Mouse (Mus musculus): ENCODE measurements around the gene Cd33. TPM values are rescaled to one million over a fixed set of nuclear protein-coding genes. Genes with fewer than 3 reads are reported as not detected.

Gene Cd33
- polyA plus RNA-seq, 1 experiment from 2014 or later: 1.1 TPM

DNA sequence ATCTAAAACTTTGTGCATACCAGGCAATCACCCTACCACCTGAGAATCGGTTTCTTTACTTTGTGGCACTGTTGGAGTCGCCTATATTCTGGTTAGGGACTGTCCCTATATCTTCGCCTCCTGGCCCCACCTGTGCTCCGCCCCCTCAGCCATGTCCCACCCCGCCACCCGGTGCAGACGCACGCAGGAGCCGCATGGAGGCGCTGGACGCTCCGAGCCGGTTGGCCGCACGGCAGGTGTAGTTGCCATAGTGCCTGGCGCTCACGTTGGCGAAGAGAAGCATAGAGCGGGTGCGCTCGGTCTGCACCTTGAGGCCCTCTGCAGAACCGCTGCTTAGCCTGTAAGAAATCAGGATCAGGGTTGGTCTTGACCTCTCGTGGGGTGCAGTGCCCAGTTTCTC lies 68.5 kb downstream of the Cd33 start:
- Histone ChIP-seq H3K4me2 (no peak overlapping the region), H3K27me3 (replicated peaks) (peaks cover 66% of the 10 kb centered on the region), H3K4me1 (peaks cover 3% of the 10 kb centered on the region; the same call in 1 of the 2 replicates), H3K9me3 (no peaks in the 10 kb centered on the region), H3K36me3 (no peaks in the 10 kb centered on the region), H3K4me3 (no peak overlapping the region), H3K27ac (replicated peaks) (no peak overlapping the region), H3K9ac (no peak overlapping the region)
- 10% methylated on average over 23 of the region's 23 CpGs for WGBS
- ATAC-seq (ENCODE audit: extremely low read depth, insufficient number of reproducible peaks, low FRiP score, low TSS enrichment): no peak

Other genes starting within 250 kb of the Cd33 start
- 8.2 and 8.8 TPM in 2 replicates for gene Zfp715, start 231.1 kb downstream of the Cd33 start, polyA plus RNA-seq (2015; fragmentation: Nextera tagmentation; extraction: Ambion mirVana)
- 0.17 TPM in 1 of 2 replicates, not detected in the other for gene Siglecf, start 193.1 kb downstream of the Cd33 start, polyA plus RNA-seq (2015; fragmentation: Nextera tagmentation; extraction: Ambion mirVana)
- gene Siglecg, start 136.2 kb downstream of the Cd33 start, polyA plus RNA-seq (2015; fragmentation: Nextera tagmentation; extraction: Ambion mirVana): 0.08 and 0.19 TPM in 2 replicates
- 0.34 TPM in 1 of 2 replicates, not detected in the other for gene Lim2, start 116.8 kb downstream of the Cd33 start, polyA plus RNA-seq (2015; fragmentation: Nextera tagmentation; extraction: Ambion mirVana)
- gene Nkg7, start 107.4 kb downstream of the Cd33 start, polyA plus RNA-seq (2015; fragmentation: Nextera tagmentation; extraction: Ambion mirVana): 0.85 and 1.4 TPM in 2 replicates
- not detected in 2 replicates for gene Cldnd2, start 103.6 kb downstream of the Cd33 start, polyA plus RNA-seq (2015; fragmentation: Nextera tagmentation; extraction: Ambion mirVana)
- gene Etfb, start 100.3 kb downstream of the Cd33 start, polyA plus RNA-seq (2015; fragmentation: Nextera tagmentation; extraction: Ambion mirVana): 513 and 605 TPM in 2 replicates
- gene Gm45233, start 100.3 kb downstream of the Cd33 start, polyA plus RNA-seq (2015; fragmentation: Nextera tagmentation; extraction: Ambion mirVana): 0.32 and 0.33 TPM in 2 replicates
- 2.2 and 2.8 TPM in 2 replicates for gene Vsig10l, start 81.3 kb downstream of the Cd33 start, polyA plus RNA-seq (2015; fragmentation: Nextera tagmentation; extraction: Ambion mirVana)
- gene Iglon5, start 54.4 kb downstream of the Cd33 start, polyA plus RNA-seq (2015; fragmentation: Nextera tagmentation; extraction: Ambion mirVana): 0.09 and 0.12 TPM in 2 replicates
- gene 4931406B18Rik, start 38.5 kb downstream of the Cd33 start, polyA plus RNA-seq (2015; fragmentation: Nextera tagmentation; extraction: Ambion mirVana): not detected in 2 replicates
- 1.2 and 1.3 TPM in 2 replicates for gene Zfp658, start 17.8 kb upstream of the Cd33 start, polyA plus RNA-seq (2015; fragmentation: Nextera tagmentation; extraction: Ambion mirVana)
- gene Zfp719, start 35.2 kb upstream of the Cd33 start, polyA plus RNA-seq (2015; fragmentation: Nextera tagmentation; extraction: Ambion mirVana): 7.0 TPM in 2 replicates
- not detected in 2 replicates for gene Zfp819, start 62.7 kb upstream of the Cd33 start, polyA plus RNA-seq (2015; fragmentation: Nextera tagmentation; extraction: Ambion mirVana)
- not detected in 2 replicates for gene Ceacam18, start 90.3 kb upstream of the Cd33 start, polyA plus RNA-seq (2015; fragmentation: Nextera tagmentation; extraction: Ambion mirVana)
- 0.41 and 0.52 TPM in 2 replicates for gene Siglece, start 115.7 kb upstream of the Cd33 start, polyA plus RNA-seq (2015; fragmentation: Nextera tagmentation; extraction: Ambion mirVana)
- 6.3 and 6.8 TPM in 2 replicates for gene Ctu1, start 127.6 kb upstream of the Cd33 start, polyA plus RNA-seq (2015; fragmentation: Nextera tagmentation; extraction: Ambion mirVana)
- gene Klk14, start 146.0 kb upstream of the Cd33 start, polyA plus RNA-seq (2015; fragmentation: Nextera tagmentation; extraction: Ambion mirVana): not detected in 2 replicates
- 0.20 TPM in 1 of 2 replicates, not detected in the other for gene Klk13, start 168.1 kb upstream of the Cd33 start, polyA plus RNA-seq (2015; fragmentation: Nextera tagmentation; extraction: Ambion mirVana)
- not detected in 2 replicates for gene Klk12, start 224.5 kb upstream of the Cd33 start, polyA plus RNA-seq (2015; fragmentation: Nextera tagmentation; extraction: Ambion mirVana)
- gene Klk11, start 230.2 kb upstream of the Cd33 start, polyA plus RNA-seq (2015; fragmentation: Nextera tagmentation; extraction: Ambion mirVana): not detected in 2 replicates
- 0.10 and 0.11 TPM in 2 replicates for gene Klk10, start 236.6 kb upstream of the Cd33 start, polyA plus RNA-seq (2015; fragmentation: Nextera tagmentation; extraction: Ambion mirVana)
- 0.13 and 0.25 TPM in 2 replicates for gene Klk9, start 247.5 kb upstream of the Cd33 start, polyA plus RNA-seq (2015; fragmentation: Nextera tagmentation; extraction: Ambion mirVana)